Mouse (Mus musculus): ENCODE measurements around the gene Pde3a. TPM values are rescaled to one million over a fixed set of nuclear protein-coding genes. Genes with fewer than 3 reads are reported as not detected.
A peak's percentile ranks its signal among the peaks of the same experiment; 100 is the strongest.

The Pde3a gene
- total RNA-seq, 2 experiments from 2014 or later: 2.8 to 3.5 TPM

DNA sequence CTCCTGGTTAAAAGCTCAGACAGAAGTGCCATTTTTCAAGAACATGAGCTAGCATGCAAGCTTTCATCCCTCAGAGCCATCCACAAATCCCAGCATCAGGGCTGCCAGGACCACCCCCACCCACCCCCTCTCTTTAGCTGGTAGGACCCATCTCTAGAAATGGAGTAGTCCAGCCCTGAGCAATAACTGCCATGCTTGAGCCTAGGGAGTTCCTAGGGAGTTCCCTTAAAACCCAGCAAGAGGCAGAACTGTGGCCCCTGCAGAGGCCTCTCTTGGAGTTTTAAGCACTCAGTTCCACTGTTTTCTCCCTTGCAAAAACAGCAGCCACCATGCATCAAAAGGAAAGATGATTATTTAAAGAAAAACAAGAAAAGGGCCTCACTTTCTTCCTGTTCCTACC is 988 bp upstream of the Pde3a start:
- Histone ChIP-seq H3K4me3 (peak overlapping the region; percentile 85), H3K27ac (peak overlapping the region; percentile 43; the same call in 1 of the 2 replicates)
- TF ChIP-seq CTCF (IDR thresholded peaks at IDR 0.05): no peak
- intact Hi-C loops (cut with DNase I): loop anchor here (5.0 kb wide), 1 partner anchor 59 kb away; no protein-coding TSS in a partner anchor
- DNase-seq: no peak

DNA sequence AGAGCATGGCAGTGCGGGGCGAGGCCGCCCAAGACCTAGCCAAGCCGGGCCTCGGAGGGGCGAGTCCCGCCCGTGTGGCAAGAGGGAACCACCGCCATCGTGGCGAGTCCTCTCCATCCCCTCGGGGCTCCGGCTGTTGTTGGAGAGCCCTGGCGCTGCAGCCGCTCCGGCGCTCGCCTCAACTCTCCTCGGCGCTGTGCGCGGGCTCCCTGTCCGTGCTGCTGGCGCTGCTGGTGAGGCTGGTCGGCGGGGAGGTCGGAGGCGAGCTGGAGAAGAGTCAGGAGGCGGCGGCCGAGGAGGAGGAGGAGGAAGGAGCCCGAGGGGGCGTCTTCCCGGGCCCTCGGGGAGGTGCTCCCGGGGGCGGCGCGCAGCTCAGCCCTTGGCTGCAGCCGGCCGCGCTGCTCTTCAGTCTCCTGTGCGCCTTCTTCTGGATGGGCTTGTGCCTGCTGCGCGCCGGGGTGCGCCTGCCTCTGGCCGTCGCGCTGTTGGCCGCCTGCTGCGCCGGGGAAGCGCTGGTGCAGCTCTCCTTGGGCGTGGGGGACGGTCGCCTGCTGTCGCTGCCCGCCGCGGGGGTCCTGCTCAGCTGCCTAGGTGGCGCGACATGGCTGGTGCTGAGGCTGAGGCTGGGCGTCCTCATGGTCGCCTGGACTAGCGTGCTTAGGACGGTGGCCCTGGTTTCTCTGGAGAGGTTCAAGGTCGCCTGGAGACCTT is 671 bp downstream of the Pde3a start:
- TF ChIP-seq CTCF (IDR thresholded peaks at IDR 0.05): peak; percentile 38
- intact Hi-C loops (cut with DNase I): loop anchor here (5.0 to 10.0 kb wide), 3 partner anchors 58 to 325 kb away; no protein-coding TSS in a partner anchor
- Histone ChIP-seq H3K27ac (peak overlapping the region; percentile 87), H3K4me3 (peak overlapping the region; percentile 85)
- peak; percentile 80 for DNase-seq

DNA sequence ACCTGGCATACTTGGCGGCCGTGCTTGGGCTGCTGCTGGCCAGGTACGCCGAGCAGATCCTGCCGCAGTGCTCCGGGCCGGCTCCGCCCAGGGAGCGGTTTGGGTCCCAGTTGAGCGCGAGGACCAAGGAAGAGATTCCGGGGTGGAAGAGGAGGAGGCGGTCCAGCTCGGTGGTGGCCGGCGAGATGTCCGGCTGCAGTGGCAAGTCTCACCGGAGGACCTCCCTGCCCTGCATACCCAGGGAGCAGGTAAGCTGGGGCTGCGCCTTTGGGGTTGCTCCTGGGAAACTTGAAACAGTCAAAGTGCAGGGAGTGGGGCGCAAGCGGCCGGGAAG is 1.2 kb downstream of the Pde3a start:
- Histone ChIP-seq H3K27ac (peak overlapping the region; percentile 87), H3K4me3 (peak overlapping the region; percentile 85)
- intact Hi-C loops (cut with DNase I): loop anchor here (10.0 kb wide), 2 partner anchors 195 to 325 kb away; no protein-coding TSS in a partner anchor
- peak; percentile 39 for DNase-seq
- no peak for TF ChIP-seq CTCF (IDR thresholded peaks at IDR 0.05)

DNA sequence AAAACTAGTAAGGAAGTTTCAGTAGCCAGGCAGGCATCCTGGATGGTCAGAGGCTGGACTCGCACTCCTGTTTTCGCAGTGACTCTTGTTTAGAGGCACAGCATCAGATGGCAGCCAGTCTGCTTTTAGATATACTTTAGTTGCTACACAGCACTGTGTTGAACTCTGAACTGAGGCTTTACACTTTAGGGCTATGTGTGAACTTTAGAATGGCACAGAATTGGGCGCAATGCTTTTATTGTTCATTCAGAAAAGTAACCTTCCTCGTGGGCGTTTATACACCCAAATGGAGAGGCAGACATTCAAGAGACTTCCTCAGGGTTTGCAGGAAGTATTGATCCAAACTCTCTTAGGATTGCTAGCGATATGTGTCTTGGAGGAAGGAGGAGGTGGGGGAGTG is 1.9 kb downstream of the Pde3a start:
- intact Hi-C loops (cut with DNase I): loop anchor here (10.0 kb wide), 2 partner anchors 194 to 326 kb away; no protein-coding TSS in a partner anchor
- TF ChIP-seq CTCF (IDR thresholded peaks at IDR 0.05): no peak
- peak overlapping the region; percentile 87 for H3K27ac ChIP-seq
- DNase-seq: no peak
- peak overlapping the region; percentile 85 for H3K4me3 ChIP-seq

DNA sequence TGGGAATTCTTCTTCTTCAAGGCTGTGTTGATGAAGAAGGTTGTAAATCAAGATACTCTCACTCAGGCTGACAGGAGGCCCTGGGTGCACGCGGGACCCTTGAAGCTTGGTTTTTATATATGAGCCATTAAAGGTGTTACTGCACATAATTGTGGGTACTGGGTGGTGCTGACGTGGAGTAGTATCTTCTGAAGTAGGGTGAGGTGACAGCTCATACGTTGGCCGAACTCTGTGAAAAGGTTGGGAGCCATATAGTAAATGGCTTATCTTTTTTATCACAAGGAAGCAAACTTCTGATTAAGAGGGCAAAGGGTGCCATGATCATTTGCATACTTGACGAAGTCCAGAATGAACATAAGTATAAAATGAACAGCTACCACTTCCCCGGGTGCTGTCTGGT is 3.5 kb downstream of the Pde3a start:
- intact Hi-C loops (cut with DNase I): loop anchor here (10.0 kb wide), 2 partner anchors 192 to 328 kb away; no protein-coding TSS in a partner anchor
- no peak for TF ChIP-seq CTCF (IDR thresholded peaks at IDR 0.05)
- H3K4me3 ChIP-seq: peak overlapping the region; percentile 85
- no peak overlapping the region for H3K27ac ChIP-seq
- no peak for DNase-seq

DNA sequence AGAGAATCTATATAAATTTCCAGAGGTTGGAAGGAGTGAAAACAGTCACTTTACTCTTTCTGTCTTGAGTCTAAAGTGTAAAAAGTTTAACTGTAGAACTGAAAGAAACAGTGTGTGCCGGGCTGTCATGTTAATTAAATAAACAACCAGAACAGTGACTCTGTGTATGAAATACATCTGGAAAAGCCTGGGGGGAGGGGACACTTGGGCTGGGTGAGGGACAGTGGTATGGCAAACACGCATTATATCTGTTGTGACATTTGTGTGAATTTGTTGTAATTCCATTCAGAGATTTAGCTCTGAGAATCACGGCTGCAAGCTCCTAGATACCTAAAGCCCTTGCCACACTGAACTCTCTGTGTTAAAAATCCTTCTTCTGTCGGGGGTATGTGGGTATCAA is 5.9 kb downstream of the Pde3a start:
- intact Hi-C loops (cut with DNase I): loop anchor here (10.0 kb wide), 2 partner anchors 190 to 330 kb away; no protein-coding TSS in a partner anchor
- H3K4me3 ChIP-seq: no peak overlapping the region
- no peak for DNase-seq
- no peak for TF ChIP-seq CTCF (IDR thresholded peaks at IDR 0.05)
- no peak overlapping the region for H3K27ac ChIP-seq

DNA sequence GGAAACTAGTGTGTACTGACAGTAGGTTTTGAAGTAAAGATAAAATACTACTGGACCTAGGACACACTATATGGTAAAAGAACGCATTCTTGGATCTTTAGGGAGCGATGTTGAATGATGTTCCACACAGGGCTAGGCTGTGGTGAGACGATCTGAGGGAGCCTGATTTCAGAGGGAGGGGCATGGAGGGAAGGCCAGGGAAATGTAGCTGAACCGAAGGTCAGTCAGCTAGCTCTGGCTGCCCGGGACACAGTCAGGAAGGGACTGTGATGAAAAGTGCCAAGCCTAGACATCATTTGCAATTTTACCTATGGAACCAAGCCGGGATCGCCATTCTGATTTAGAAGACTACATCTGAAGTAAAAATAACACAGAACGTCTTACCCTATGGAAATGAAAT is 7.8 kb downstream of the Pde3a start:
- DNase-seq: no peak
- intact Hi-C loops (cut with DNase I): loop anchor here (10.0 kb wide), 2 partner anchors 188 to 332 kb away; no protein-coding TSS in a partner anchor
- TF ChIP-seq CTCF (IDR thresholded peaks at IDR 0.05): no peak
- Histone ChIP-seq H3K27ac (no peak overlapping the region), H3K4me3 (no peak overlapping the region)

DNA sequence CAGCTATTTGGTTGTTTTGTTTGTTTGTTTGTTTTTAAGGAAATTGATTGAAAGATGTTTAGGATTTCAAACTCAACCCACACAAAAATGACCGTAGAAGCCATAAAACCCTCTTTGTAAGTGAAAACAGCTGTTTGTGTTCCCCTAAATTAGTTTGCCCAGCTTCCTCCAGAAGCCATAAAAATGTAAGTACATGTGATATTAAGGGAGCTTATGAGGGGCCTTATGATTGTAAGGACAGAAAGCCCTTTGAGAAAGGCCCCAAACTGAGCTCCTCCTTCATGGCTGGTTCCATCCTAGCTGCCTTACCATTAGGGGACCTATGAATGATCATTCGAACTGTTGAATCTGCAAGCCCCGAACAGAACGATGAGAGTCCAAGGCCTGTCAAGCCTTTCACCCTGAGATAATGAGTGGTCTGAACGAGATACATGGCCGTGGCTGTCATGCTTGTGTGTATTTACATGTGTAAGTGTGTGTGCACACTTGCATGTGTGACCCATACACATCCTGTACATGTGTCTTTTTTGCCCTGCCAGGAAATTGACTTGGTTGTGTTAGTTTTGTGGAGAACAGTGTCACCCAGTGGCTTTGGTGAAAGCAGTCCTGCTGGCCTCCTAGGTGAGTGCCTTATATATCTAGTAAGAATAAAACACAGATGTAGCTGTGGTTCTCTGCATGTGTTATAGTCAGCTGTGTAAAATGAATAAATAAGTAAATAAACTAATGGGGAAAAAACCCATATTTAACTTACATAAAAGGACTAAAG is 8.5 kb downstream of the Pde3a start:
- Histone ChIP-seq H3K27ac (no peak overlapping the region), H3K4me3 (no peak overlapping the region)
- intact Hi-C loops (cut with DNase I): loop anchor here (10.0 kb wide), 2 partner anchors 187 to 333 kb away; no protein-coding TSS in a partner anchor
- no peak for DNase-seq
- TF ChIP-seq CTCF (IDR thresholded peaks at IDR 0.05): peak; percentile 42

DNA sequence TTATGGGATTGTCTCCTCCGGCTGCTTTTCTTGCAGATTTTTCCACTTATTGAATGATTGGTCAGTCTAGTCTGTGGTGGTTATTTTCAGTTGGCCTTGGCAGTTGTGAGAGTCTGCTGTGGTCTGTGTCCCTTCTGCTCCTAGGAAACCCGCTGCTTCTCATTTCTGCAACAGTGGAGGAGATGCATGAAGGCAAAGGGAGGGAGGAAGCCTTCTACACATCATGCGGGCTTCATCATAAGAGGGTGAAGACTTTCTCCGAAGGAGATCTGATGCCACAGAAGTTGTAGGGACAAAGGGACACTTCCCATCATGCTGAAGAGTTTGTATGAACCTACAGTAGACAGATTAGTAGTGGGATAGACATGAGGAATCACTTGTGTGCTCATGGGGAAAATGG is 16.2 kb downstream of the Pde3a start:
- intact Hi-C loops (cut with DNase I): no loop called here
- TF ChIP-seq CTCF (IDR thresholded peaks at IDR 0.05): no peak
- no peak for DNase-seq
- H3K4me3 ChIP-seq: no peak overlapping the region
- no peak overlapping the region for H3K27ac ChIP-seq

DNA sequence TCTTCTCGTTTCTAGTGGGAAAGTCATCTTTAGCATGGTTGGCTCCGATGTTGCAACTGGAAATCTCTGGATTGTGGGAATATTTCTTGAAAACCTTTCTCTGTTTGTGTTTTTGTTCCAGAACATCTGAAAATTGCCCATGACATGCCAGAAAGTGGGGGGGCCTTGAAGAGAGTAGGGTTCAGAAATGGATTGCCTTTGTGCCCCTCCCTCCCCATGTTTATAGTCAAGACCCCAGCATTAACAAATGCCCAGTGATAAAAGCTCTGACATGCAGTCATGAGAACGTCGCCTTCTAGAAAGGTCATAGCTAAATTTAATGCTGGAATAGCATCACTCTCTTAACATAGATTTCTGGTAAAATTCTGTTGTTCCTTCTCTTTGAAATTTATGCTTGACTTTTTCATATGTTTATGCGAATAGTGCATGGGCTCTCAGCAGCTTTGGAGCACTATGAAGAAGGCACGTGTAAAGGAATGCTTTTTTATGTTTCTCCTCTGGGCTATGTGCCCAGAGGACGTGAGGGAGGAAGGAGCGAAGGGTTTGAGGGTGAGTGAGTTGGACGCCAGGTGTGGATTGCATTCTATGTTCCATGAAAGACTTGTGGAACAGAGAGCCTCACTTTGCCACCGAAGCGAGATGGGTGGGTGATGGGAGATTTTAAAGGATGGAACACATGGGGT is 19.0 kb downstream of the Pde3a start:
- Histone ChIP-seq H3K4me3 (no peak overlapping the region), H3K27ac (peak overlapping the region; percentile 35; the same call in 1 of the 2 replicates)
- no peak for TF ChIP-seq CTCF (IDR thresholded peaks at IDR 0.05)
- intact Hi-C loops (cut with DNase I): no loop called here
- no peak for DNase-seq

DNA sequence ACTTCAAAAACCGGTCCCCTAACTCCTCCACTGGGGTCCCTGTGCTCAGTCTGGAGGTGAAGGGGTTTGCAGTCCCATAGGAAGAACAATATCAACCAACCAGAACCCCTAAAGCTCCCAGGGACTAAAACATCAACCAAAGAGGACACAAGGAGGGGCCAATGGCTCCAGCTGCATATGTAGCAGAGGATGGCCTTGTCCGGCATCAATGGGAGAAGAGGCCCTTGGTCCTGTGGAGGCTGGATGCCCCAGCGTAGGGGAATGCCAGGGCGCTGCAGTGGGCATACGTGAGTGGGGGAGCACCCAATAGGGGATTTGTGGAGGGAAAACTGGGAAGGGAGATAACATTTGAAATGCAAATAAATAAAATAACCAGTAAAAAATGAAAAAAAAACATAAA is 19.8 kb downstream of the Pde3a start:
- DNase-seq: no peak
- TF ChIP-seq CTCF (IDR thresholded peaks at IDR 0.05): no peak
- intact Hi-C loops (cut with DNase I): no loop called here
- no peak overlapping the region for H3K27ac ChIP-seq
- H3K4me3 ChIP-seq: no peak overlapping the region

DNA sequence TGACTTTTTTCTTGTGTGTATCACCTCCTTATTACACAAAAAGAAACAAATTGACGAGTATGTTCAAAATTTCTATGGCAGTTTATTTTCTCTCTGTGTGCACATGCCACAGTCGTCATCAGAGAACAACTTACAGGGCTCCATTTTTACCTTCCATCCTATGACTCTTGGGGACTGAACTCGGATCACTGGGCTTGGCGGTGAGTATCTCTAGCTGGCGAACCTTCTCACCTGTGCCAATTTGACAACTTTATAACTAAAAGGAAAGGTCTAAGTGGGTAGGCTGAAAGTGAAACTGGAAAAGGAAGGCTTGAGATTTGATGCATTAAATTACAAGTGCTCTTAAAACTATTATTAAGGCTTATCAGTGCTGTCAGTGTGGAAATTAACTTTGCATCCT is 22.1 kb downstream of the Pde3a start:
- Histone ChIP-seq H3K4me3 (no peak overlapping the region), H3K27ac (no peak overlapping the region)
- DNase-seq: no peak
- no peak for TF ChIP-seq CTCF (IDR thresholded peaks at IDR 0.05)
- intact Hi-C loops (cut with DNase I): no loop called here
